Mouse (Mus musculus) liver, embryonic 16.5 days (tissue): ENCODE data around the gene Gsdma2. TPM values are rescaled to one million over a fixed set of nuclear protein-coding genes. Genes with fewer than 3 reads are reported as not detected.
A peak's percentile ranks its signal among the peaks of the same experiment; 100 is the strongest.

Experiments
- ATAC-seq: fragments of 200-750 bp; cut with Nextera tagmentation; 2 replicates; pipeline ENCODE4 v1.8.0; 2017; ENCODE audit warnings: low read depth, mild to moderate bottlenecking, moderate number of reproducible peaks, moderate library complexity
- H3K27ac ChIP-seq: fragments of 300-500 bp; sonication (generic); 2 replicates; pipeline ENCODE4 v1.5.1; 2014; ENCODE audit warnings: mild to moderate bottlenecking, low read length
- H3K27me3 ChIP-seq: fragments of 300-500 bp; sonication (generic); 2 replicates; pipeline ENCODE4 v1.6.1; 2014; ENCODE audit warnings: low read depth, low read length, mixed read lengths; ENCODE audit not compliant: control insufficient read depth, insufficient read depth
- H3K36me3 ChIP-seq: fragments of 300-500 bp; sonication (generic); 2 replicates; pipeline ENCODE4 v1.6.1; 2014; ENCODE audit warnings: mild to moderate bottlenecking; ENCODE audit not compliant: control insufficient read depth, insufficient read depth
- H3K4me1 ChIP-seq: fragments of 300-500 bp; sonication (generic); 2 replicates; pipeline ENCODE4 v1.6.1; 2014; ENCODE audit warnings: low read depth, low read length, mixed read lengths; ENCODE audit not compliant: control insufficient read depth
- H3K4me2 ChIP-seq: fragments of 300-500 bp; sonication (generic); 2 replicates; pipeline ENCODE4 v1.6.1; 2014; ENCODE audit warnings: low read depth, low read length, mixed read lengths
- H3K4me3 ChIP-seq: fragments of 300-500 bp; sonication (generic); 2 replicates; pipeline ENCODE4 v1.5.1; 2014; ENCODE audit warnings: low read depth, mild to moderate bottlenecking, low read length
- H3K9ac ChIP-seq: fragments of 300-500 bp; sonication (generic); 2 replicates; pipeline ENCODE4 v1.6.1; 2014; ENCODE audit warnings: low read depth, low read length
- H3K9me3 ChIP-seq: fragments of 300-500 bp; sonication (generic); replicated peaks from 2 replicates; pipeline ENCODE4 v1.6.1; 2016; ENCODE audit warnings: low read length; ENCODE audit not compliant: control insufficient read depth
- WGBS: fragments of 180-500 bp; shearing (Covaris S2); extraction: QIAGEN DNeasy Blood & Tissue Kit; methylation state at CpG from one replicate; pipeline ENCODE4 v1.1.7; 2014; ENCODE audit not compliant: insufficient replicate concordance; 5-methylcytosine and 5-hydroxymethylcytosine counted together
- polyA plus RNA-seq: library from polyadenylated mRNA; unstranded; fragments of >200 nt; fragmentation: Nextera tagmentation; extraction: Ambion mirVana; gene quantifications from 2 replicates; pipeline ENCODE4 v1.2.1, GENCODE M21; 2015

The Gsdma2 gene
- polyA plus RNA-seq, 1 experiment from 2014 or later = not detected

GRCm38 (mm10) chr11:98701213-98701670 is 54.7 kb downstream of the Gsdma2 start, which contains the start of gene Csf3:
Gene Csf3, plus strand, starts transcription at chr11:98701263.
- H3K27ac ChIP-seq = no peak within 1 kb of the TSS
- H3K4me2 ChIP-seq = no peak within 1 kb of the TSS
- no peaks in the 10 kb centered on the region for H3K27me3 ChIP-seq
- 0 out of 2 replicates have a peak, but pooled peaks have one; percentile 17 for ATAC-seq
- H3K9ac ChIP-seq = no peak within 1 kb of the TSS
- no peaks in the 10 kb centered on the region for H3K4me1 ChIP-seq
- H3K4me3 ChIP-seq = no peak within 1 kb of the TSS
- H3K36me3 ChIP-seq = peaks cover 8% of the 10 kb centered on the region
- H3K9me3 ChIP-seq = no peaks in the 10 kb centered on the region
- 63% methylated on average over 10 of the region's 10 CpGs for WGBS

- Histone ChIP-seq H3K9ac (no peak overlapping the region), H3K4me3 (no peak overlapping the region), H3K27ac (no peak overlapping the region), H3K27me3 (no peaks in the 10 kb centered on the region), H3K36me3 (peaks cover 9% of the 10 kb centered on the region), H3K4me1 (no peaks in the 10 kb centered on the region), H3K4me2 (no peak overlapping the region), H3K9me3 (no peaks in the 10 kb centered on the region)
- ATAC-seq = no peak
- 53% methylated on average over 5 of the region's 5 CpGs for WGBS
These were observed 55.8 kb downstream of the Gsdma2 start for GRCm38 (mm10) chr11:98702323-98702722.

- Histone ChIP-seq H3K9me3 (no peaks in the 10 kb centered on the region), H3K4me2 (no peak overlapping the region), H3K9ac (no peak overlapping the region), H3K4me3 (no peak overlapping the region), H3K27ac (no peak overlapping the region), H3K27me3 (no peaks in the 10 kb centered on the region), H3K4me1 (peaks cover 10% of the 10 kb centered on the region), H3K36me3 (peaks cover 9% of the 10 kb centered on the region)
- WGBS = 78% methylated on average over 10 of the region's 10 CpGs
- ATAC-seq = no peak
These were observed 58.5 kb downstream of the Gsdma2 start for GRCm38 (mm10) chr11:98705021-98705420.

Other genes starting within 250 kb of the Gsdma2 start
- 3.3 and 3.4 TPM in 2 replicates for gene Pgap3, start 246.3 kb upstream of the Gsdma2 start, polyA plus RNA-seq
- gene Erbb2, start 234.3 kb upstream of the Gsdma2 start, polyA plus RNA-seq = 1.8 and 2.1 TPM in 2 replicates
- gene Mien1, start 207.8 kb upstream of the Gsdma2 start, polyA plus RNA-seq = 55.9 and 57.9 TPM in 2 replicates
- 28.5 and 36.0 TPM in 2 replicates for gene Grb7, start 200.4 kb upstream of the Gsdma2 start, polyA plus RNA-seq
- gene Ikzf3, start 100.7 kb upstream of the Gsdma2 start, polyA plus RNA-seq = 0.19 and 0.20 TPM in 2 replicates
- 0.60 and 0.85 TPM in 2 replicates for gene Zpbp2, start 95.7 kb upstream of the Gsdma2 start, polyA plus RNA-seq
- gene Ormdl3, start 59.4 kb upstream of the Gsdma2 start, polyA plus RNA-seq = 36.6 and 38.4 TPM in 2 replicates
- not detected in 2 replicates for gene Lrrc3c, start 48.5 kb upstream of the Gsdma2 start, polyA plus RNA-seq
- 0.12 and 0.47 TPM in 2 replicates for gene Gm12355, start 21.1 kb upstream of the Gsdma2 start, polyA plus RNA-seq
- not detected in 2 replicates for gene Gsdma3, start 20.4 kb upstream of the Gsdma2 start, polyA plus RNA-seq
- 0.04 TPM in 1 of 2 replicates, not detected in the other for gene Gsdma, start 17.6 kb downstream of the Gsdma2 start, polyA plus RNA-seq
- gene Psmd3, start 35.8 kb downstream of the Gsdma2 start, polyA plus RNA-seq = 86.4 and 86.5 TPM in 2 replicates
- gene Csf3, start 54.5 kb downstream of the Gsdma2 start, polyA plus RNA-seq = not detected in 2 replicates
- gene Med24, start 82.7 kb downstream of the Gsdma2 start, polyA plus RNA-seq = 22.8 and 23.8 TPM in 2 replicates
- gene Thra, start 93.9 kb downstream of the Gsdma2 start, polyA plus RNA-seq = 6.5 and 7.7 TPM in 2 replicates
- 0.65 and 0.66 TPM in 2 replicates for gene Nr1d1, start 128.6 kb downstream of the Gsdma2 start, polyA plus RNA-seq
- 4.9 and 5.3 TPM in 2 replicates for gene Msl1, start 148.8 kb downstream of the Gsdma2 start, polyA plus RNA-seq
- 11.6 and 13.6 TPM in 2 replicates for gene Casc3, start 158.1 kb downstream of the Gsdma2 start, polyA plus RNA-seq
- gene Rapgefl1, start 190.0 kb downstream of the Gsdma2 start, polyA plus RNA-seq = 0.06 and 0.18 TPM in 2 replicates
- 1.2 and 1.6 TPM in 2 replicates for gene Wipf2, start 216.9 kb downstream of the Gsdma2 start, polyA plus RNA-seq